Mouse (Mus musculus) kidney, adult 2 months (tissue): ENCODE data around the gene Sgf29.

ENCODE experiments used
- CTCF ChIP-seq: fragments of 200-500 bp; conservative IDR thresholded peaks from 2 replicates; pipeline ENCODE4 v1.5.1; 2011; ENCODE audit warnings: low read depth, mild to moderate bottlenecking, control low read depth, low read length, moderate library complexity, mixed read lengths; ENCODE audit not compliant: insufficient read depth, insufficient read length
- POLR2A ChIP-seq: fragments of 200-500 bp; IDR thresholded peaks from one replicate; pipeline ENCODE4 v1.6.1; 2011; ENCODE audit warnings: low read depth, low read length, control low read depth

- TF ChIP-seq CTCF (no peak), POLR2A (no peak)
Observed at GRCm38 (mm10) chr7:126632478-126632877, 16.6 kb upstream of the Sgf29 start.
